32 mouse cellular contexts compared by ENCODE assay signal in the genomic region with DNA sequence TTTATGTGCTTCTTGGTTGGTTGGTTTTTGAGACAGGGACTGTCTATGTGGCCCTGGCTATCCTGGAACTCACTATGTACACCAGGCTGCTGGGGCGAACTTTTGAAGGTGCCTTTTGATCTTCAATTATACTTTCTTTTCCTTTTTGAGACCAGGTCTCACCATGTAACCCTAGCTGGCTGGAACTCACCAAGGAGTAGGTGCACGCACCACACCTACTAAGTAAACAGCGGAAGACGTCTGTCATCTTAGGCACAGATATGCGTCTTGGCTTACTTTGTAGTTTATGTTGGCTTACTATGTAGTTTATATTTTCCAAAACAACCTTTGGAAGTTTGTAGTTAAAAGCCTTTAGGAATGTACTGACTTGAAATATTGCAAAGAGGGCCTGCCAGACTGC. TPM values are rescaled to one million over a fixed set of nuclear protein-coding genes. Genes with fewer than 3 reads are reported as not detected.
"Had no signal": no experiment of that assay in that cellular context is flagged by ENCODE, and none has a peak within 500 bp of the region (broad histone marks: within the 10 kb centered on the region; RNA-seq: fewer than 3 reads in every experiment).

No protein-coding gene starts in this region.

- H3K9ac ChIP-seq: embryonic facial prominence, embryonic 12.5 days; embryonic facial prominence, embryonic 13.5 days; embryonic facial prominence, embryonic 15.5 days; forebrain, embryonic 12.5 days; forebrain, embryonic 13.5 days; forebrain, embryonic 15.5 days; forebrain, postnatal 0 days had no signal

- H3K4me2 ChIP-seq: embryonic facial prominence, embryonic 12.5 days; embryonic facial prominence, embryonic 13.5 days; embryonic facial prominence, embryonic 15.5 days; forebrain, embryonic 12.5 days; forebrain, embryonic 13.5 days; forebrain, embryonic 15.5 days had no signal

- H3K27ac ChIP-seq: embryonic facial prominence, embryonic 10.5 days; embryonic facial prominence, embryonic 12.5 days; embryonic facial prominence, embryonic 13.5 days; embryonic facial prominence, embryonic 15.5 days; forebrain, embryonic 10.5 days; forebrain, embryonic 12.5 days; forebrain, embryonic 13.5 days; forebrain, embryonic 15.5 days; gastrocnemius, adult 2 months had no signal

- H3K36me3 ChIP-seq: embryonic facial prominence, embryonic 10.5 days; embryonic facial prominence, embryonic 12.5 days; embryonic facial prominence, embryonic 13.5 days; embryonic facial prominence, embryonic 15.5 days; forebrain, embryonic 10.5 days; forebrain, embryonic 12.5 days; forebrain, embryonic 15.5 days had no signal

- H3K9me3 ChIP-seq: embryonic facial prominence, embryonic 10.5 days; embryonic facial prominence, embryonic 12.5 days; embryonic facial prominence, embryonic 13.5 days; embryonic facial prominence, embryonic 15.5 days; forebrain, embryonic 10.5 days; forebrain, embryonic 12.5 days; forebrain, embryonic 13.5 days; forebrain, embryonic 15.5 days had no signal

- ATAC-seq: forebrain, embryonic 13.5 days; forebrain, embryonic 14.5 days; forebrain, embryonic 15.5 days; forebrain, embryonic 16.5 days; forebrain, postnatal 0 days had no signal

- H3K4me3 ChIP-seq: embryonic facial prominence, embryonic 10.5 days; embryonic facial prominence, embryonic 12.5 days; embryonic facial prominence, embryonic 13.5 days; embryonic facial prominence, embryonic 15.5 days; erythroblast, embryonic 14.5 days; forebrain, embryonic 10.5 days; forebrain, embryonic 12.5 days; forebrain, embryonic 13.5 days; forebrain, embryonic 15.5 days; gastrocnemius, adult 2 months had no signal

- H3K27me3 ChIP-seq: embryonic facial prominence, embryonic 12.5 days; embryonic facial prominence, embryonic 13.5 days; embryonic facial prominence, embryonic 15.5 days; forebrain, embryonic 12.5 days; forebrain, embryonic 13.5 days; forebrain, embryonic 15.5 days had no signal

- DNase-seq: cerebellum, adult 2 months; cerebellum, adult 8-10 months; cerebellum, adult 9-10 months; cerebellum, adult 9-11 months; forebrain, postnatal 0 days; gastrocnemius, postnatal 14 days; gastrocnemius, postnatal 25 days; gastrocnemius, postnatal 36 days had no signal

RNA-seq across cellular contexts. Expression of a gene that starts 5.3 kb away (rescaled TPM):
- total RNA-seq: common myeloid progenitor, adult 5-6 weeks; forebrain, postnatal 0 days; gastrocnemius, adult 18-20 months; gastrocnemius, adult 2 months; gastrocnemius, adult 8-10 months; gastrocnemius, postnatal 10 days; gastrocnemius, postnatal 14 days; gastrocnemius, postnatal 25 days; gastrocnemius, postnatal 36 days; gastrocnemius, postnatal 4 days; granulocyte monocyte progenitor cell, adult 5-6 weeks; heart, adult 18-20 months had no signal
- polyA plus RNA-seq: cerebellum, adult 2 months; cortical plate, adult 2 months; embryonic facial prominence, embryonic 10.5 days; embryonic facial prominence, embryonic 11.5 days; embryonic facial prominence, embryonic 12.5 days; embryonic facial prominence, embryonic 13.5 days; embryonic facial prominence, embryonic 14.5 days; embryonic facial prominence, embryonic 15.5 days; erythroblast, embryonic 14.5 days; forebrain, embryonic 10.5 days; forebrain, embryonic 11.5 days; forebrain, embryonic 12.5 days; forebrain, embryonic 13.5 days; forebrain, embryonic 14.5 days; forebrain, embryonic 15.5 days; frontal cortex, adult 2 months had no signal

RNA-seq across cellular contexts. Expression of a gene that starts 11.5 kb away (rescaled TPM):
- total RNA-seq: common myeloid progenitor, adult 5-6 weeks; forebrain, postnatal 0 days; gastrocnemius, adult 18-20 months; gastrocnemius, adult 2 months; gastrocnemius, adult 8-10 months; gastrocnemius, postnatal 10 days; gastrocnemius, postnatal 14 days; gastrocnemius, postnatal 25 days; gastrocnemius, postnatal 36 days; gastrocnemius, postnatal 4 days; heart, adult 18-20 months had no signal
- polyA plus RNA-seq: cerebellum, adult 2 months; cortical plate, adult 2 months; embryonic facial prominence, embryonic 10.5 days; embryonic facial prominence, embryonic 11.5 days; embryonic facial prominence, embryonic 12.5 days; embryonic facial prominence, embryonic 13.5 days; erythroblast, embryonic 14.5 days; forebrain, embryonic 10.5 days; forebrain, embryonic 11.5 days; forebrain, embryonic 12.5 days; forebrain, embryonic 13.5 days; forebrain, embryonic 14.5 days; forebrain, embryonic 15.5 days; forebrain, embryonic 16.5 days; forebrain, postnatal 0 days had no signal

RNA-seq across cellular contexts. Expression of a gene that starts 19.0 kb away (rescaled TPM):
- total RNA-seq: common myeloid progenitor, adult 5-6 weeks; forebrain, postnatal 0 days; gastrocnemius, adult 18-20 months; gastrocnemius, adult 2 months; gastrocnemius, adult 8-10 months; gastrocnemius, postnatal 10 days; gastrocnemius, postnatal 14 days; gastrocnemius, postnatal 25 days; gastrocnemius, postnatal 36 days; gastrocnemius, postnatal 4 days; granulocyte monocyte progenitor cell, adult 5-6 weeks; heart, adult 18-20 months had no signal
- polyA plus RNA-seq: cerebellum, adult 2 months; cortical plate, adult 2 months; embryonic facial prominence, embryonic 10.5 days; embryonic facial prominence, embryonic 11.5 days; embryonic facial prominence, embryonic 12.5 days; embryonic facial prominence, embryonic 13.5 days; embryonic facial prominence, embryonic 14.5 days; embryonic facial prominence, embryonic 15.5 days; erythroblast, embryonic 14.5 days; forebrain, embryonic 10.5 days; forebrain, embryonic 11.5 days; forebrain, embryonic 12.5 days; forebrain, embryonic 13.5 days; forebrain, embryonic 14.5 days; forebrain, embryonic 15.5 days; forebrain, embryonic 16.5 days; forebrain, postnatal 0 days; frontal cortex, adult 2 months had no signal

RNA-seq across cellular contexts. Expression of a gene that starts 22.0 kb away (rescaled TPM):
- polyA plus RNA-seq: erythroblast, embryonic 14.5 days had no signal
